Mouse (Mus musculus) liver, embryonic 13.5 days (tissue): ENCODE data around the gene Mical3. TPM values are rescaled to one million over a fixed set of nuclear protein-coding genes. Genes with fewer than 3 reads are reported as not detected.
A peak's percentile ranks its signal among the peaks of the same experiment; 100 is the strongest.

Experiments
- ATAC-seq: fragments of 200-750 bp; cut with Nextera tagmentation; 2 replicates; pipeline ENCODE4 v1.8.0; 2017; ENCODE audit warnings: low read depth, mild to moderate bottlenecking, moderate number of reproducible peaks, moderate library complexity
- DNase-seq: peaks from one replicate; pipeline ENCODE4 v3.0.0; 2022
- H3K27ac ChIP-seq: fragments of 300-500 bp; sonication (generic); 2 replicates; pipeline ENCODE4 v1.5.1; 2015; ENCODE audit warnings: moderate library complexity, mild to moderate bottlenecking, inconsistent platforms
- H3K27me3 ChIP-seq: fragments of 300-500 bp; sonication (generic); 2 replicates; pipeline ENCODE4 v1.6.1; 2015; ENCODE audit warnings: mild to moderate bottlenecking, inconsistent platforms
- H3K36me3 ChIP-seq: fragments of 300-500 bp; sonication (generic); 2 replicates; pipeline ENCODE4 v1.6.1; 2015; ENCODE audit warnings: mild to moderate bottlenecking, inconsistent platforms
- H3K4me1 ChIP-seq: fragments of 300-500 bp; sonication (generic); replicated peaks from 2 replicates; pipeline ENCODE4 v1.6.1; 2015; ENCODE audit warnings: inconsistent platforms
- H3K4me2 ChIP-seq: fragments of 300-500 bp; sonication (generic); 2 replicates; pipeline ENCODE4 v1.6.1; 2015; ENCODE audit warnings: inconsistent platforms, mild to moderate bottlenecking, moderate library complexity
- H3K4me3 ChIP-seq: fragments of 300-500 bp; sonication (generic); replicated peaks from 2 replicates; pipeline ENCODE4 v1.5.1; 2015; ENCODE audit warnings: mild to moderate bottlenecking, inconsistent platforms
- H3K9ac ChIP-seq: fragments of 300-500 bp; sonication (generic); 2 replicates; pipeline ENCODE4 v1.6.1; 2015; ENCODE audit warnings: mild to moderate bottlenecking, inconsistent platforms
- H3K9me3 ChIP-seq: fragments of 300-500 bp; sonication (generic); replicated peaks from 2 replicates; pipeline ENCODE4 v1.6.1; 2016; ENCODE audit warnings: inconsistent platforms
- WGBS: fragments of 180-500 bp; shearing (Covaris S2); methylation state at CpG from one replicate; pipeline ENCODE4 v1.1.7; 2015; ENCODE audit not compliant: insufficient replicate concordance; 5-methylcytosine and 5-hydroxymethylcytosine counted together
- polyA plus RNA-seq: library from polyadenylated mRNA; unstranded; fragments of >200 nt; fragmentation: Nextera tagmentation; extraction: Ambion mirVana; gene quantifications from 2 replicates; pipeline ENCODE4 v1.2.1, GENCODE M21; 2015

Gene Mical3
- polyA plus RNA-seq, 1 experiment from 2014 or later: 9.9 TPM

DNA sequence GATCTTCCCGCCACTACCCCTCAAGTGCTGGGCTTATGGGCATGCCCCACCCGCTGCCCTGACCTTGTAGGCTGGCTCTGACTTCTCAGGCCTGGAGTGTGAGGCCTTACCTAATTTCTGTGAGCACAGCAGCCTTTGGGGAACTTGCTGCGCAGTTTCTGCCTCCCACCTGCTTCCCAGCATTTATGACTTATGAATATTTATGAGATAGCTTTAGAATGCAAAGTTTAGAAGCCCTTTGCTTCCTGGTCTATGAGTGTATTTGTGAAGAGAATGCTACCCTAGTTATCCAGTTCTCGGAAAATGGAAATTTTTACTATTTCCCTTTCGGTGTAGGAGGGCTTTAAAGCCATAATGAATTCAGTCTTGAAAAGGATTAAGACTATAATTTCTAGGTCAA is 2.1 kb downstream of the Mical3 start:
- Histone ChIP-seq H3K27ac (no peak overlapping the region), H3K4me1 (peaks cover 21% of the 10 kb centered on the region), H3K4me2 (no peak overlapping the region), H3K9ac (no peak overlapping the region), H3K27me3 (peaks cover 48% of the 10 kb centered on the region), H3K4me3 (no peak overlapping the region), H3K36me3 (no peaks in the 10 kb centered on the region), H3K9me3 (no peaks in the 10 kb centered on the region)
- DNase-seq: no peak
- WGBS: 82% methylated on average over 5 of the region's 5 CpGs
- ATAC-seq: no peak

DNA sequence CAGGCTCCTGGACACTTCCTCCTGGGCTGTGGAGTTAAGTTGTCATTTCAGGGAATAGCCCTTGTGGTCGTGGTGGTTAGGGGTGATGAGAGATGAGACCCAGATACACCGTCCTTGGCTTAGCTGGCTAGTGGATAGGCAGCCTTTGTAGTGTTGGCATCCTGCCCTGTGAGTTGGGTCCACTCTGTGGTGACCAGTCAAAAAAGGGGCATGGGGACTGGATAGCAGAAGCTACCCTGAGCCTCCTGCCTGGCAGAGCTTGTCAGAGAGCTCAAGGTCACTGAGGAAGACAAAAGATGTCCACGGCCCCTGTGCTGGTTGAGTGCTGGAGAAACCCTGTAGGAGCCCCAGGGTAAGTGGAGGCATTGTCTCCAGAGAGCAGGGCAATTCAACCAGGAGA is 3.1 kb downstream of the Mical3 start:
- no peak overlapping the region for H3K4me3 ChIP-seq
- 44% methylated on average over 3 of the region's 3 CpGs for WGBS
- no peak overlapping the region for H3K27ac ChIP-seq
- no peak for ATAC-seq
- H3K27me3 ChIP-seq: peaks cover 40% of the 10 kb centered on the region
- H3K4me2 ChIP-seq: no peak overlapping the region
- no peaks in the 10 kb centered on the region for H3K9me3 ChIP-seq
- peaks cover 22% of the 10 kb centered on the region for H3K4me1 ChIP-seq
- H3K36me3 ChIP-seq: no peaks in the 10 kb centered on the region
- DNase-seq: no peak
- no peak overlapping the region for H3K9ac ChIP-seq

DNA sequence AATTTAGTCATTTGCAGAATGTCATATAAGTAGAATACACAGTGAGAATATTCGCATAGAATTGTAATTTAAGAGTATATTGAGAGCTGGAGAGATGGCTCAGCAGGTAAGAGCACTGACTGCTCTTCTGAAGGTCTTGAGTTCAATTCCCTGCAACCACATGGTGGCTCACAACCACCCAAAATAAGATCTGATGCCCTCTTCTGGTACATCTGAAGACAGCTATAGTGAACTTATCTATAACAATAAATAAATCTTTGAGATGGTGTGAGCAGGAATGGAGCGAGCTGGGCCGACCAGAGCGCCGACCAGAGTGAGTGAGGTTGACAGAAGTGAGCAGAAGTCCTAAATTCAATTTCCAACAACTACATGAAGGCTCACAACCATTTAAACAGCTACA is 4.6 kb downstream of the Mical3 start:
- Histone ChIP-seq H3K9me3 (no peaks in the 10 kb centered on the region), H3K27ac (no peak overlapping the region), H3K36me3 (no peaks in the 10 kb centered on the region), H3K4me1 (peaks cover 24% of the 10 kb centered on the region), H3K4me3 (no peak overlapping the region), H3K4me2 (no peak overlapping the region), H3K27me3 (peaks cover 29% of the 10 kb centered on the region), H3K9ac (no peak overlapping the region)
- ATAC-seq: no peak
- no peak for DNase-seq
- WGBS: 63% methylated on average over 5 of the region's 5 CpGs

DNA sequence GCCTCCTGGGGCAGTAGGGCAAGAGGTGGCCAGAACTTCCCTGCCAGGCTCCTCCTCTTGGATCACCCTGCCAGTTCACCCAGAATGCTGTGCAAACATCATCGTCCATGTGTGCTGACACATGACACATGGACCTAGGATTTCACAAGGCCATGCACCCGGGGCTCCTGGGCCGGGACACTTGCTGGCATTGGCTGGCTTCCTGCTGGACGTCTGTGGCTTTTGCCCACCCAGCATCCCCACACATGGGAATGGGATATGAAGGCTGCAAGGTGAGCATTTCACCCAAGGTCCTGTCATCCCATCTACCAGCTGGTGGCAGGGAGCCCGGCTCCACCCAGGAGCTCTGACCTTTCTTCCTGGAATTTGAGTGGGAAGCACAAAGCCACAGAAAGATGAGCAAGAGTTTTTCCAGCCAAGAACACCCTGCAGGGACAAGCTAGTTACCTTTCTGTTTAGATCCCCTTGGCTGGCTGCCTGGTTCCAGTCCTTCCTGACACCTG is 8.0 kb downstream of the Mical3 start:
- Histone ChIP-seq H3K36me3 (no peaks in the 10 kb centered on the region), H3K27ac (no peak overlapping the region), H3K4me1 (peaks cover 3% of the 10 kb centered on the region; the same call in 1 of the 2 replicates), H3K9ac (no peak overlapping the region), H3K9me3 (no peaks in the 10 kb centered on the region), H3K27me3 (0 out of 2 replicates have a peak, but pooled peaks cover 3% of the 10 kb centered on the region), H3K4me2 (no peak overlapping the region), H3K4me3 (no peak overlapping the region)
- ATAC-seq: no peak; the same call in 1 of the 2 replicates
- 60% methylated on average over 5 of the region's 5 CpGs for WGBS
- no peak for DNase-seq

DNA sequence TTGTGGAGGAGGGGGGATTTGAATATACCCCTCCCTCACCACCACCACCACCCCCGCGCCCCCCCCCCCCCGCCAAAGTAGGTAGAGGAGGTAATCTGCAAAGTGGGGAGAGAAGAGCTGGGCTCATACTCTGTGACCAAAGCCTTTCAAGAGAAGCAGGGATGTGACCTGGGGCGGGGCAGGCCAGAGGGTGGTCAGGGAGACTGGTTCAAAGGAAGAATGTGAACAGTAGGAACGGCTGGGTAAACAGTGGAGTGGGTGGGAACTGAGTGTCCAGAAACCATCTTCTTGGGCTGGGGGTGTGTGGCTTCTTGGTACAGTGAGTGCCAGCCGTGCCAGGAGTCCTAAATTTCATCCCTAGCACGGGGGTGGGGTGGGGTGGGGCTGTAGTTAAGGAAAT is 10.0 kb downstream of the Mical3 start:
- H3K9me3 ChIP-seq: no peaks in the 10 kb centered on the region
- WGBS: 58% methylated on average over 7 of the region's 7 CpGs
- H3K4me1 ChIP-seq: peaks cover 7% of the 10 kb centered on the region
- ATAC-seq (no peak), DNase-seq (no peak)
- no peak overlapping the region for H3K9ac ChIP-seq
- H3K27ac ChIP-seq: no peak overlapping the region
- H3K36me3 ChIP-seq: no peaks in the 10 kb centered on the region
- 0 out of 2 replicates have a peak, but pooled peaks cover 3% of the 10 kb centered on the region for H3K27me3 ChIP-seq
- H3K4me3 ChIP-seq: no peak overlapping the region
- H3K4me2 ChIP-seq: no peak overlapping the region

DNA sequence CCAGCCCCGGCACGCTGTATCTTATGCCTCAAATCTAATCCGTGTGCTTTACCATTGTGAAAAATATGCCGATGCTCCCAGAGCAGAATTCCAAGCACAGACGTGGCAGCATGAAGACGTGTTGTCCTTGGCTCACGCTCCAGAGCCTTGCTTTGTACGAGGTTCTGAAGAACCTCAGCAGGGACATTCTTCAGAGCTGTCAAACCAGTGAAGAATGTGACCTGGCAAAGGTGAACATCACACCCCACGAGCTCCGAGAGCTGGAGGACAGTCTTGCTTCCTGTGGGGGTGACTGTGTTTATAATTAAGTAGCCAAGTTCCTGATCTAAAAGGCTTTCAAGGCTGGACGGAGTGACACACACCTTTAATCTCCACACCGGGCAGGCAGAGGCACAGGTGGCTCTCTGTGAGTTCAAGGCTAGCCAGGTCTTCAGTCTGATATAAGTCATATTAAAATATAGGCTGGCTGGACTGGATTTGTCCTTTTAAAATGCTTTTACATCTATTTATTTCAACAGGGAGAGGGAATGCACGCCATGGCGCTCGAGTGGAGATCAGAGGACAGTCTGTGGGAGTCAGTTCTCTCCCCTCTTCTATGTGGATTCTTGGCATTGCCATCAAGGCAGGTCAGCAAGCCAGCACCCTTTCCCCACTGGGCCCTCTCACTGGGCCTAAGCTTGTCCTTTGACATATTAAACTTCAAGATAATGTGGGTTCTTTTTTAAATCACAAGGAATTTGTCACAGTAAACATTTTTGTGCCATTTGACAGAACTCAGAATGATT is 12.6 kb downstream of the Mical3 start:
- Histone ChIP-seq H3K9ac (no peak overlapping the region), H3K36me3 (no peaks in the 10 kb centered on the region), H3K4me3 (no peak overlapping the region), H3K27me3 (0 out of 2 replicates have a peak, but pooled peaks cover 3% of the 10 kb centered on the region), H3K27ac (no peak overlapping the region), H3K4me2 (no peak overlapping the region), H3K9me3 (no peaks in the 10 kb centered on the region), H3K4me1 (peaks cover 14% of the 10 kb centered on the region)
- 73% methylated on average over 15 of the region's 15 CpGs for WGBS
- no peak for ATAC-seq
- DNase-seq: no peak

DNA sequence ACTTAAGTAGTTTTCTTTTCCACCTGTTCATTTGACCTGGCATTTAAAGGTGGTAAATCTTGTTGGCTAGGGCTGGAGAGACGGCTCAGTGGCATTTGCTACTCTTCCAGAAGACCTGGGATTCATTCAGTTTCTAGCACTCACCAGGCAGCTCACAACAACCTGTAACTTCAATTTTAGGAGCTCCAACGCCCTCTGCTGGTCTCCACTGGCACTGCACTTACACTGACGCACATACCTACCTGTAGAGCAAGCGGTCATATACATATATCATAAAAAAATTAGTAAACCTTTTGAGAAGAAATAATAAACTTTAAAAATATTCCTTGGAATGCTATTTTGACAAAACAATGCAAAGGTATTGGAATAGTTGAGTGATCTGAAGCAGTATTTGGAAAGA is 13.7 kb downstream of the Mical3 start:
- Histone ChIP-seq H3K36me3 (no peaks in the 10 kb centered on the region), H3K4me1 (peaks cover 22% of the 10 kb centered on the region), H3K4me3 (no peak overlapping the region), H3K9ac (no peak overlapping the region), H3K9me3 (no peaks in the 10 kb centered on the region), H3K27me3 (no peaks in the 10 kb centered on the region), H3K4me2 (no peak overlapping the region), H3K27ac (no peak overlapping the region)
- no peak for ATAC-seq
- DNase-seq: no peak
- WGBS: 73% methylated on average over 4 of the region's 4 CpGs

DNA sequence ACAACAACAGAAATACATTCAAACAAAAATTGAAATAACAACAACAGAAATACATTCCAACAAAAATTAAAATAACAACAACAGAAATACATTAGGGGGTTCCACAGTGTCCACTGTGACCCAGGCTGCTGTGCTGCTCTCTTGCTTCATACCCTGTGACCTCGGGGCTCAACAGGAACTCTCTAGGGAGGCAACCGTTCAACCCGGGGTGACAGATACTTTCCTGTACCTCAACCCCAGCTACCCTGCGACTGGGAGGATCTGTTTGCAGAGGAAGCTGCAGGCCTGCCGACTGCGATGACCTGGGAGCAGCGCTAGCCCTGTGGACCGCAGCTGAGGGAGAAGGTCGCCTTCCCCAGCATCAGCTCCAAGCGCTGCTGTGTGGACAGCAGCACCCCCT is 14.4 kb downstream of the Mical3 start:
- 46% methylated on average over 10 of the region's 10 CpGs for WGBS
- DNase-seq (no peak), ATAC-seq (no peak; the same call in 1 of the 2 replicates)
- H3K36me3 ChIP-seq: no peaks in the 10 kb centered on the region
- no peak overlapping the region for H3K27ac ChIP-seq
- H3K9me3 ChIP-seq: no peaks in the 10 kb centered on the region
- H3K9ac ChIP-seq: no peak overlapping the region
- no peak overlapping the region for H3K4me2 ChIP-seq
- H3K4me1 ChIP-seq: peaks cover 29% of the 10 kb centered on the region
- H3K4me3 ChIP-seq: no peak overlapping the region
- H3K27me3 ChIP-seq: no peaks in the 10 kb centered on the region

DNA sequence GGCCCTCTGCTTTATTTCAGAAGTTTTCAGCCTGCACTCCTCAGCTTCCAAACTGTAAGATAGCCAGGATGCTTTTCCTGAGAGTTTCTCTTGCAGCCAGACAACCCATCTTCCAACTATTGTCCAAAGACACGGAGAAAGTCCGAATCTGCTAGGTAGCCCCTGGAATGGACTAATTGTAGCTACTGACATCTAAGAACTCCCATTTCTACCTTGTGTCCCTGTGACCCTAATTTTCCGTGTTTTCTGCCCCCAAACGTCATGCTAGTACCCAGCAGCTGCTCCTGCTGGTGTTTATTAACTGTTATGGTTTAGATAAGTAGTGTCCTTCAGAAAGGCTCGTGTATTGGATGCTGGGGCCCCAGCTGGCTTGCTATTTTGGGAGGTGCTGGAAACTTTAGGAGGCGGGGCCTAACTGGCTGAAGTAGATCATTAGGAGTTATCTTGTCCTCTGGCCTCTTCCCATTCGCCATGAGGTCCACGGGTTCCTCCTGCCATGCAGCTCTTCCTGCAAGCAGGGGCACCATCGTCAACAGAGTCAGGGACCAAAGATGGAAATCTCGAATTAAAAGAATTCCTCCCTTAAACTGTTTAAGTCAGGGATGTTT is 19.2 kb downstream of the Mical3 start:
- WGBS: 15% methylated on average over 10 of the region's 10 CpGs
- peak overlapping the region; percentile 91 for H3K4me2 ChIP-seq

DNA sequence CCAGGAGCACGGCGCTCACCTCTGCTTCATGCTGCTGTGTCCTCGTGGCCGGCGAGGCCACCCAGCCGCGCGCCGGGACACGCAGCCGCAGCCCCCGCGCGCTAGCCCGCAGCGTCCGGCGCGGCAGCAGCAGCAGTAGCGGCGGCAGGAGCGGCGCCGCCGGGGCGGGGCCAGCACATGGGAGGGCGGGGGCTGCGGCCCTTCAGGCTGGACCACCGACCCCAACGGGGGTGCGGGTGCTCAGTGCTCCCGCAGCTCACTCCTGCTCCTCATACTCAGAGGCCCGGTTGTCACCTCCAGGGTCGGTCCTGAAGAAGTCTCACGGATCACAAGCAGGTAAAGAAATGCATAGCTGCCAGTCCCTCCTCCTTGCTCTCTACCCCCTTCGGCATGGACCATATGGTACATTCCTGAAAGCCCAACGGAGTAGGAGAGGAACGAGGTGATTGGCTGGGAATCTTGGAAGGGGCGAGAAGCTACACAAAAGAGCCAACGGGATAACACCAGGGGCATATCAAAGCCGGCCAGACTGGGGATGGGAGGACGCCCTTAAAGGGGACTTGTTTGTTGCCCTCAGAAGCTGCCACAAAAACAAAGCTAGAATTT is 20.7 kb downstream of the Mical3 start:
- Histone ChIP-seq H3K4me1 (peaks cover 76% of the 10 kb centered on the region), H3K9ac (peak overlapping the region; percentile 100), H3K27me3 (no peaks in the 10 kb centered on the region), H3K36me3 (peaks cover 25% of the 10 kb centered on the region), H3K27ac (peak overlapping the region; percentile 95), H3K4me2 (peak overlapping the region; percentile 91), H3K9me3 (no peaks in the 10 kb centered on the region), H3K4me3 (peak overlapping the region; percentile 100)
- peak; percentile 92 for DNase-seq
- WGBS: under 1% methylated on average over 41 of the region's 42 CpGs
- ATAC-seq: peak; percentile 92

More for the DNA sequence above, 19.2 kb downstream of the Mical3 start:
- Histone ChIP-seq H3K4me1 (peaks cover 63% of the 10 kb centered on the region), H3K27me3 (no peaks in the 10 kb centered on the region), H3K9me3 (no peaks in the 10 kb centered on the region), H3K27ac (peak overlapping the region; percentile 95), H3K4me3 (peak overlapping the region; percentile 25), H3K36me3 (peaks cover 13% of the 10 kb centered on the region), H3K9ac (peak overlapping the region; percentile 63)
- ATAC-seq (peak; percentile 76), DNase-seq (peak; percentile 84)

DNA sequence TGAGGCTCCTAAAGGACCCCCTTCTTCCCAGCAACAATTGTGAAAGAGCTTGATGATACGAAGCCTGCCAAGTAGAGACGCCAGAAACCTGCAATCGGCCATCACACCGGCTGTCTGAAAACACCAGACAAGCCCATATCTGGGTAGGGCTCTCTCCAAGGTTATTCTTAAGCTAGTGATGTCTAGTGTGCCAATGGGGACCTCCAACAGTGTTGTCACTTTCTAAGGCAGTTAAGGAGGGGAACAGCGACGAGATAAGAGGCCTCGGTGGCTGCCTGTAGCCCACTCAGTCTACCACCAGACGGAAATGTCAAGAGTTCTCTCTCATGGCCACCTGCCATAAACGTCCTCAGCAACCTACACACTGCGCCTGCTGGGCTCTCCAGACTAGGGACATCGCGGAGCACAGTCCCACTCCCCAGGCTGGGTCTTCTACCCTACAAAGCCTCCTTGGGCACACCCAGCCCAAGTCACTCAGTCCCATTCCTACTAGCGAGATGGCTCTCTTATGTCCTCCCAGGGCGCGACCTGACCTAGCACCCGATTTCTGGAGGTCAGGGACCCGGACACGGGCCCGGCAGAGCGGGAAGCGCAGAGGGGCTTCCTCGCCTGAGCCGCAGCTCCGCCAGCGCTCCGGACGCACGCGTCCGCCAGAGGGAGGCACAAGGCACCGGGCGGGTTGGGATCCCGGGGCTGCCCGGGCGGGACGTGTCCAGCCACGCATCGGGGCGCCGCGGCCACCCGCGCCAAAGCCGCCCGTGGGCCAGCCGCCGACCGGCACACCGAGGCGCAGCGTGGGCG is 21.4 kb downstream of the Mical3 start:
- ATAC-seq (peak; percentile 31), DNase-seq (peak; percentile 52)
- Histone ChIP-seq H3K9ac (peak overlapping the region; percentile 100), H3K27me3 (no peaks in the 10 kb centered on the region), H3K36me3 (peaks cover 32% of the 10 kb centered on the region), H3K4me3 (peak overlapping the region; percentile 100), H3K4me2 (peak overlapping the region; percentile 91), H3K9me3 (no peaks in the 10 kb centered on the region), H3K4me1 (peaks cover 79% of the 10 kb centered on the region), H3K27ac (peak overlapping the region; percentile 94)
- WGBS: under 1% methylated on average over 49 of the region's 52 CpGs
